Mouse (Mus musculus): Measurements from ENCODE around the gene Itpr3. TPM values are rescaled to one million over a fixed set of nuclear protein-coding genes. Genes with fewer than 3 reads are reported as not detected.

Itpr3 gene
- total and polyA plus RNA-seq, 3 experiments = 4.6 to 6.7 (median 6.2) TPM

GRCm38 (mm10) chr17:27153773-27154193, 96.7 kb downstream of the Itpr3 start:
- Histone ChIP-seq H3K36me3 (ENCODE audit: control insufficient read depth, insufficient read depth, low read length) (no peaks in the 10 kb centered on the region), H3K27ac (peak overlapping the region; percentile 93), H3K27me3 (ENCODE audit: control insufficient read depth, insufficient read depth, low read length) (no peaks in the 10 kb centered on the region), H3K4me1 (ENCODE audit: control insufficient read depth, insufficient read depth, low read length) (peaks cover 12% of the 10 kb centered on the region; the same call in 1 of the 2 replicates), H3K9ac (ENCODE audit: low read depth, low read length) (peak overlapping the region; percentile 41), H3K79me2 (replicated peaks; ENCODE audit: control insufficient read depth, insufficient read depth, low read length) (no peaks in the 10 kb centered on the region), H3K4me3 (no peak overlapping the region)
- TF ChIP-seq POLR2A (IDR thresholded peaks at IDR 0.05; ENCODE audit: insufficient read depth, low read depth, low read length) (no peak), CTCF (IDR thresholded peaks at IDR 0.05) (no peak), EP300 (IDR thresholded peaks at IDR 0.05; ENCODE audit: insufficient read depth, low read depth, low read length) (0 out of 2 replicates have a peak, but pooled peaks have one; percentile 50)
- peak; percentile 65 to 83 for DNase-seq
- 28% methylated on average over 9 of the region's 9 CpGs for WGBS
- intact Hi-C loops (cut with DNase I) = no loop called here

DNA sequence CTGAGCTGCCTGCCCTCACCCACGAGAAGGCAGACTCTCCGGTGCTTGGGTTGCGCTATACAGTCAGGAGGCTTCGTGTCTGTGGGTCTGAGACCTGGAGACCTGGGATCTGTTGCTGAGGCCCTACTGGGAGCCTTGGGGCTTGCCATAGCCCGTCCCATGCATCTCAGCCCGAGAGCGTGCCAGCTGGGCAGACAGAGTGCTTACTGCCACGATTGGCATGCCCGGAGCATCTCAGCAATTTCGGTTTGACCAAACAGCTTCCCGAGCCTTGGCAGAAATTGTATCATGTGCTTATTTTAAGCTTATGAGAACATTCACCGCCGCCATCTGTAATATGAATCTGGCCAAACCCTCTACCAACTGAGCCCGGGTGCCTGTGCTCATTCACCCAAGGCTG, 97.2 kb downstream of the Itpr3 start:
- peaks cover 12% of the 10 kb centered on the region; the same call in 1 of the 2 replicates for H3K4me1 ChIP-seq (ENCODE audit: control insufficient read depth, insufficient read depth, low read length)
- H3K27me3 ChIP-seq (ENCODE audit: control insufficient read depth, insufficient read depth, low read length) = no peaks in the 10 kb centered on the region
- peak; percentile 62 to 81 for DNase-seq
- WGBS = 62% methylated on average over 14 of the region's 14 CpGs
- no peaks in the 10 kb centered on the region for H3K36me3 ChIP-seq (ENCODE audit: control insufficient read depth, insufficient read depth, low read length)
- H3K27ac ChIP-seq = peak overlapping the region; percentile 93
- H3K79me2 ChIP-seq (replicated peaks; ENCODE audit: control insufficient read depth, insufficient read depth, low read length) = no peaks in the 10 kb centered on the region
- H3K4me3 ChIP-seq = no peak overlapping the region
- intact Hi-C loops (cut with DNase I) = no loop called here
- TF ChIP-seq CTCF (IDR thresholded peaks at IDR 0.05) (no peak), EP300 (IDR thresholded peaks at IDR 0.05; ENCODE audit: insufficient read depth, low read depth, low read length) (no peak), POLR2A (IDR thresholded peaks at IDR 0.05; ENCODE audit: insufficient read depth, low read depth, low read length) (no peak)
- H3K9ac ChIP-seq (ENCODE audit: low read depth, low read length) = peak overlapping the region; percentile 41

GRCm38 (mm10) chr17:27154881-27155280, 97.8 kb downstream of the Itpr3 start:
- Histone ChIP-seq H3K27ac (peak overlapping the region; percentile 93), H3K27me3 (ENCODE audit: control insufficient read depth, insufficient read depth, low read length) (no peaks in the 10 kb centered on the region), H3K79me2 (replicated peaks; ENCODE audit: control insufficient read depth, insufficient read depth, low read length) (no peaks in the 10 kb centered on the region), H3K9ac (ENCODE audit: low read depth, low read length) (no peak overlapping the region), H3K4me3 (no peak overlapping the region), H3K4me1 (ENCODE audit: control insufficient read depth, insufficient read depth, low read length) (peaks cover 12% of the 10 kb centered on the region; the same call in 1 of the 2 replicates), H3K36me3 (ENCODE audit: control insufficient read depth, insufficient read depth, low read length) (no peaks in the 10 kb centered on the region)
- intact Hi-C loops (cut with DNase I) = no loop called here
- no peak for TF ChIP-seq POLR2A (IDR thresholded peaks at IDR 0.05; ENCODE audit: insufficient read depth, low read depth, low read length)
- TF ChIP-seq CTCF (IDR thresholded peaks at IDR 0.05) = no peak
- no peak for TF ChIP-seq EP300 (IDR thresholded peaks at IDR 0.05; ENCODE audit: insufficient read depth, low read depth, low read length)
- WGBS = 54% methylated on average over 6 of the region's 6 CpGs
- DNase-seq = no peak

- Histone ChIP-seq H3K4me3 (no peak overlapping the region), H3K27me3 (ENCODE audit: control insufficient read depth, insufficient read depth, low read length) (no peaks in the 10 kb centered on the region), H3K9ac (ENCODE audit: low read depth, low read length) (no peak overlapping the region), H3K4me1 (ENCODE audit: control insufficient read depth, insufficient read depth, low read length) (peaks cover 14% of the 10 kb centered on the region; the same call in 1 of the 2 replicates), H3K27ac (peak overlapping the region; percentile 93; the same call in 1 of the 2 replicates), H3K36me3 (ENCODE audit: control insufficient read depth, insufficient read depth, low read length) (no peaks in the 10 kb centered on the region), H3K79me2 (replicated peaks; ENCODE audit: control insufficient read depth, insufficient read depth, low read length) (no peaks in the 10 kb centered on the region)
- WGBS = 54% methylated on average over 8 of the region's 8 CpGs
- DNase-seq = peak; percentile 6 to 19
- intact Hi-C loops (cut with DNase I) = no loop called here
- TF ChIP-seq POLR2A (IDR thresholded peaks at IDR 0.05; ENCODE audit: insufficient read depth, low read depth, low read length) (no peak), EP300 (IDR thresholded peaks at IDR 0.05; ENCODE audit: insufficient read depth, low read depth, low read length) (no peak), CTCF (IDR thresholded peaks at IDR 0.05) (no peak)
Observed at GRCm38 (mm10) chr17:27155752-27156151, 98.6 kb downstream of the Itpr3 start.

GRCm38 (mm10) chr17:27158439-27158838, 101.3 kb downstream of the Itpr3 start:
- Histone ChIP-seq H3K27ac (peak overlapping the region; percentile 79), H3K27me3 (ENCODE audit: control insufficient read depth, insufficient read depth, low read length) (no peaks in the 10 kb centered on the region), H3K9ac (ENCODE audit: low read depth, low read length) (no peak overlapping the region), H3K4me1 (ENCODE audit: control insufficient read depth, insufficient read depth, low read length) (peaks cover 13% of the 10 kb centered on the region; the same call in 1 of the 2 replicates), H3K4me3 (no peak overlapping the region), H3K36me3 (ENCODE audit: control insufficient read depth, insufficient read depth, low read length) (peaks cover 2% of the 10 kb centered on the region; the same call in 1 of the 2 replicates), H3K79me2 (replicated peaks; ENCODE audit: control insufficient read depth, insufficient read depth, low read length) (no peaks in the 10 kb centered on the region)
- intact Hi-C loops (cut with DNase I) = no loop called here
- DNase-seq = peak in 1 of 2 experiments; percentile 65
- 59% methylated on average over 6 of the region's 6 CpGs for WGBS
- TF ChIP-seq POLR2A (IDR thresholded peaks at IDR 0.05; ENCODE audit: insufficient read depth, low read depth, low read length) (peak; percentile 53), CTCF (IDR thresholded peaks at IDR 0.05) (peak; percentile 51), EP300 (IDR thresholded peaks at IDR 0.05; ENCODE audit: insufficient read depth, low read depth, low read length) (peak; percentile 69; the same call in 1 of the 2 replicates)

DNA sequence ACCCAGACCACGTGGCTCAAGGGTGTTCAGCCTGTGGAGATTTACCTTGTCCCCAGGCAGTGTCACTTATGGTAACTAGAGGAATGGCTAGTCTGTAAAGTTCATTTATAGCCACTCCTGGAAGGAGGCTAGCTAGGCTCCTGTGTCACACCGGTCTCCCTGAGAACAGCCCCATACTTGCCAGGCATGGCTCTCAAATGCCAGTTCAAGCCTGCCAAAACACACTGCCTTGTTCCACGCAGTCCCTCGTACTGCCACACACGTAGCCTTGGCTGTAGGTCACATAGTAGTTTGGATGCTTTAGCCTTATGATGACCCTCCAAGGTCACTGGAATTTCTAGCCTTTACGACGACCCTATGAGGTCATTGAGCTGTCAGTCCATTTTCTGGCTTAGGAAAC, 102.1 kb downstream of the Itpr3 start:
- Histone ChIP-seq H3K4me1 (ENCODE audit: control insufficient read depth, insufficient read depth, low read length) (peaks cover 12% of the 10 kb centered on the region; the same call in 1 of the 2 replicates), H3K9ac (ENCODE audit: low read depth, low read length) (no peak overlapping the region), H3K27me3 (ENCODE audit: control insufficient read depth, insufficient read depth, low read length) (no peaks in the 10 kb centered on the region), H3K36me3 (ENCODE audit: control insufficient read depth, insufficient read depth, low read length) (peaks cover 2% of the 10 kb centered on the region; the same call in 1 of the 2 replicates), H3K79me2 (replicated peaks; ENCODE audit: control insufficient read depth, insufficient read depth, low read length) (no peaks in the 10 kb centered on the region), H3K27ac (peak overlapping the region; percentile 79), H3K4me3 (no peak overlapping the region)
- WGBS = 42% methylated on average over 7 of the region's 7 CpGs
- DNase-seq = no peak
- TF ChIP-seq CTCF (IDR thresholded peaks at IDR 0.05) = no peak
- intact Hi-C loops (cut with DNase I) = no loop called here

Measured in heart, adult 2 months (tissue).